Mouse (Mus musculus) erythroblast, embryonic 14.5 days (primary cell): ENCODE measurements at regions not wholly inside any gene's neighbourhood (a gene's known extent, or its start where the extent isn't known, plus 50 kb on each side); places are given as distances from the start of the nearest gene placed in this dataset.

Experiments used
- H3K27me3 ChIP-seq: 2 replicates; pipeline ENCODE4 v1.6.1; 2012; ENCODE audit warnings: inconsistent platforms; ENCODE audit not compliant: control insufficient read depth
- H3K36me3 ChIP-seq: 2 replicates; pipeline ENCODE4 v1.6.1; 2012; ENCODE audit warnings: mild to moderate bottlenecking, inconsistent platforms; ENCODE audit not compliant: control insufficient read depth
- H3K4me1 ChIP-seq: 2 replicates; pipeline ENCODE4 v1.6.1; 2012; ENCODE audit warnings: inconsistent platforms; ENCODE audit not compliant: control insufficient read depth
- H3K4me3 ChIP-seq: replicated peaks from 2 replicates; pipeline ENCODE3; 2012; ENCODE audit warnings: moderate library complexity, mild to moderate bottlenecking, inconsistent platforms
- H3K9me3 ChIP-seq: 2 replicates; pipeline ENCODE4 v1.6.1; 2012; ENCODE audit warnings: low read length, inconsistent platforms, mixed read lengths; ENCODE audit not compliant: control insufficient read depth
- GATA1 ChIP-seq: IDR thresholded peaks from 2 replicates; pipeline ENCODE4 v1.6.1; 2012; ENCODE audit warnings: low read length, inconsistent platforms, mixed read lengths
- TAL1 ChIP-seq: IDR thresholded peaks from 3 replicates; pipeline ENCODE4 v1.6.1; 2012; ENCODE audit warnings: low read length, inconsistent platforms, mixed read lengths

DNA sequence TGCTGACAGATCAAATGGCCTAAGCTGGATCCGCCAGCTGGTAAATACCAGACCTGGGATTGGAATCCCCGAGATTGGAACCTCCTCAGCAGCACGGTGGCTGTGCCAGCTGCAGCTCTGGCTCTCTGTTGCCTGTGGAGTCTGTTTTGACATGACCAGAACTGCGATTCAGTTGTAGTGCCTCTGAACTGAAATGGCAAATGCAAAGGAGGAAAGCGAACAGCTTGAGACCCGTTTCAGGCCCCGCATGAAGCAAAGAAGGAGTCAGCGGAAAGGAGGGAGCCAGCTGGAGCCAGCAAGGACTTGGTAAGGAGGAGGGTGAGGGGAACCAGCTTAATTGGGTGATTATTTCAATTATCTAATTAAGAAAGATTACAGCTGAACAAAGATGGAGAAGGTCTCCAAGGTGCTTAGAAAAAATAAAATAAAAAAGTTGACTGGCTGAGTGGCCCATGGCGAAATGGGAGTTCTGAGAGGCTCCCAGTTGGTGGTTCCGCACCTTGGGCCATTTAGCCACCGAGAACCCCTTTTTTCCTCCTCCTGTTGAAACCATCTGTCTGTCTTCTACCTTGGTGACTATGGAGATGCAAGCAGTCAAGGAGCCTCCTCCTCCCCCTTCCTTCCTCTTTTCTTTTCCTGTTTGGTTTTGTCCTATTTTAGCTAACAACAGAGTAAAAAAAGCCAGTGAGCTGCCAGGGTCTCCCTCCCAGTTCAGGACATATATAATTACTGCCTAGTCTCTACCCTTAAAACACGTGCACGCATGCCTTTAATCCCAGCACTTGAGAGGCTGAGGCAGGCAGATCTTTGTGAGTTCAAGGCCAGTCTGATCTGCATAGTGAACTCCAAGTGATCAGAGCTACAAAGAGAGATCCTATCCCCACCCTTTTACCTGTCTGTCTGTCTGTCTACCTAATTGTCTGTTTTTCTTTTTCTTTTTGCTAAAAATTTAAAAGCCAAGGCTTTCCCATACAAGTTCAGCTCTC lies 54.3 kb upstream of the Rybp start:
- TF ChIP-seq GATA1 (no peak), TAL1 (no peak)
- H3K27me3 ChIP-seq, result peaks cover 9% of the 10 kb centered on the region
- H3K36me3 ChIP-seq, result no peaks in the 10 kb centered on the region
- no peaks in the 10 kb centered on the region for H3K9me3 ChIP-seq
- no peaks in the 10 kb centered on the region for H3K4me1 ChIP-seq
- no peak overlapping the region for H3K4me3 ChIP-seq

DNA sequence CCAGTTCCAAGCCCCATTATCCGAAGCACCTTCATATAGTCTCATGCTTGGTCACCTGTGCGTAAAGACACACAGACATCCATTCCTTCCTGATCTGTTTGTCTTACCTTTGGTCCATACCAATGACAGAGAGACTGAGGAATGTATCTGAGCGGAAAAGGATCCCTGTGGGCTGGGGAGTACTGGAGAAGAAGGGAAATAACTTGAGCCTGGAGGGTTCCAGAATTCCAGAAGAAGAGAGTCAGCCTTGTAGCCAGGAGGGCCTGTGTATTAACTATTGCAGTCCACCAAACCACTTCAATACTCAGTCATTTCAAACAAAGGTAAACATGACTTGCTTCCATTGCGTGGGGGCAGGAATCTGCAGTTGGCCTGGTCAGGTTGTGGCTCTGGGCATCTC lies 51.0 kb upstream of the Rybp start:
- H3K4me3 ChIP-seq, result no peak overlapping the region
- TF ChIP-seq GATA1 (no peak), TAL1 (no peak)
- no peaks in the 10 kb centered on the region for H3K4me1 ChIP-seq
- H3K27me3 ChIP-seq, result peaks cover 24% of the 10 kb centered on the region
- no peaks in the 10 kb centered on the region for H3K9me3 ChIP-seq
- no peaks in the 10 kb centered on the region for H3K36me3 ChIP-seq
